Mouse (Mus musculus) neural tube, embryonic 13.5 days (tissue): Measurements from ENCODE around the gene Phxr2. TPM values are rescaled to one million over a fixed set of nuclear protein-coding genes. Genes with fewer than 3 reads are reported as not detected.

Experiments
- ATAC-seq: fragments of 200-750 bp; cut with Nextera tagmentation; 2 replicates; pipeline ENCODE4 v1.8.0; 2017; ENCODE audit warnings: low read depth, mild to moderate bottlenecking, moderate TSS enrichment, moderate library complexity
- H3K27ac ChIP-seq: fragments of 300-500 bp; sonication (generic); replicated peaks from 2 replicates; pipeline ENCODE4 v1.5.1; 2015; ENCODE audit warnings: moderate library complexity, mild to moderate bottlenecking, inconsistent platforms
- H3K27me3 ChIP-seq: fragments of 300-500 bp; sonication (generic); 2 replicates; pipeline ENCODE4 v1.6.1; 2015; ENCODE audit warnings: mild to moderate bottlenecking, inconsistent platforms
- H3K36me3 ChIP-seq: fragments of 300-500 bp; sonication (generic); 2 replicates; pipeline ENCODE4 v1.6.1; 2015; ENCODE audit warnings: mild to moderate bottlenecking, inconsistent platforms
- H3K4me1 ChIP-seq: fragments of 300-500 bp; sonication (generic); replicated peaks from 2 replicates; pipeline ENCODE4 v1.6.1; 2015; ENCODE audit warnings: inconsistent platforms
- H3K4me2 ChIP-seq: fragments of 300-500 bp; sonication (generic); 2 replicates; pipeline ENCODE4 v1.6.1; 2015; ENCODE audit warnings: inconsistent platforms, mild to moderate bottlenecking, moderate library complexity
- H3K4me3 ChIP-seq: fragments of 300-500 bp; sonication (generic); 2 replicates; pipeline ENCODE4 v1.5.1; 2015; ENCODE audit warnings: mild to moderate bottlenecking, inconsistent platforms
- H3K9ac ChIP-seq: fragments of 300-500 bp; sonication (generic); 2 replicates; pipeline ENCODE4 v1.6.1; 2015; ENCODE audit warnings: moderate library complexity, mild to moderate bottlenecking, inconsistent platforms
- H3K9me3 ChIP-seq: fragments of 300-500 bp; sonication (generic); 2 replicates; pipeline ENCODE4 v1.6.1; 2016; ENCODE audit warnings: inconsistent platforms
- WGBS: fragments of 180-500 bp; shearing (Covaris S2); methylation state at CpG from one replicate; pipeline ENCODE4 v1.1.7; 2015; 5-methylcytosine and 5-hydroxymethylcytosine counted together
- polyA plus RNA-seq: library from polyadenylated mRNA; unstranded; fragments of >200 nt; fragmentation: Nextera tagmentation; extraction: Ambion mirVana; gene quantifications from 2 replicates; pipeline ENCODE4 v1.2.1, GENCODE M21; 2015

The Phxr2 gene
- polyA plus RNA-seq, 1 experiment from 2014 or later: not detected

DNA sequence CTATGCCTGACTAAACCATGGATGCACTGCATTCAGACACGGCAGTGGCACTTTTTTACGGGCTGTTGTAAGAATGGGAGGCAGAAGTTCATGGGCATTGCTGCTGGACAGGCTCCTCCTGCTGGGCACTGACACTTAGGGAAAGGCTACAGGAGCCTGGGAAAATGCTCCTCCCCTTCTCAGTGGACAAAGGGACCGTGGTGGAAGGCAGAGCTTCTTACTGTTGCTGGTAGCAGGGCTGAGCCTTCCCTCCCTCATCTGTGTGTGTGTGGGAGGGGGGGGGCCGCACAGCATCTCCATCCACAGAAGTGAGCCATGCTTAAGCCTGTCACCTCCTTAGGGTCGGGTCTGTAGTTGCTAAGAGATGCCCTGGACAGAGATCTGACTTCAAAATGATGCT is 5.2 kb upstream of the Phxr2 start:
- Histone ChIP-seq H3K27me3 (no peaks in the 10 kb centered on the region), H3K9me3 (no peaks in the 10 kb centered on the region), H3K9ac (no peak overlapping the region), H3K4me2 (no peak overlapping the region), H3K4me3 (no peak overlapping the region), H3K36me3 (peaks cover 40% of the 10 kb centered on the region), H3K4me1 (peaks cover 22% of the 10 kb centered on the region), H3K27ac (no peak overlapping the region)
- 0 out of 2 replicates have a peak, but pooled peaks have one; percentile 48 for ATAC-seq
- WGBS: 57% methylated on average over 5 of the region's 5 CpGs

- Histone ChIP-seq H3K4me3 (no peak overlapping the region), H3K4me1 (peaks cover 15% of the 10 kb centered on the region), H3K27ac (no peak overlapping the region), H3K27me3 (no peaks in the 10 kb centered on the region), H3K9me3 (no peaks in the 10 kb centered on the region), H3K4me2 (no peak overlapping the region), H3K9ac (no peak overlapping the region), H3K36me3 (peaks cover 45% of the 10 kb centered on the region)
- WGBS: 53% methylated on average over 6 of the region's 6 CpGs
- 0 out of 2 replicates have a peak, but pooled peaks have one; percentile 20 for ATAC-seq
Measured at GRCm38 (mm10) chr10:99130611-99131010, 4.5 kb upstream of the Phxr2 start.

GRCm38 (mm10) chr10:99127691-99128261 is 1.7 kb upstream of the Phxr2 start:
- Histone ChIP-seq H3K9me3 (no peaks in the 10 kb centered on the region), H3K9ac (no peak overlapping the region), H3K36me3 (peaks cover 34% of the 10 kb centered on the region), H3K27ac (no peak overlapping the region), H3K27me3 (no peaks in the 10 kb centered on the region), H3K4me1 (peaks cover 15% of the 10 kb centered on the region), H3K4me3 (no peak overlapping the region), H3K4me2 (no peak overlapping the region)
- ATAC-seq: no peak
- 81% methylated on average over 11 of the region's 11 CpGs for WGBS

DNA sequence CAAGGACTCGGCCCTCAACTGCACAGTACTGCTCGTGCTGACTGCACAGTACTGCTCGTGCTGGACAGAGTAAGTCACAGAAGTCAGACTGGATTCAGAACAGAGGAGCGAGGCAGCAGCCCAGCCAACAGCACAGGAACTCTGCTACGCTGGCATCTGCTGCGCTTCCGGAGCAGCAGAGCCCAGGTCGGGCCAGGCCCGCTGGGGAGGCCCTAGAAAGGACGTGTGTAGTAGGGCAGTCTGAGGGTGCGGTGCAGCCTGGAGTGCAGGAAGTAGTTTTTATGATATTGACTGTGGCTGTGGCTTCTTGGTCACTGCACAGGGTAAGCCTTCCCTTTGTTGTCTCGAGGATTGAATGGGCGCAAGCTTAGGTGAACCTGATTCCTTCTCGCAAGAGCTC is 829 bp upstream of the Phxr2 start:
- Histone ChIP-seq H3K9ac (no peak overlapping the region), H3K4me2 (no peak overlapping the region), H3K36me3 (peaks cover 32% of the 10 kb centered on the region), H3K4me1 (peaks cover 15% of the 10 kb centered on the region), H3K9me3 (no peaks in the 10 kb centered on the region), H3K27me3 (no peaks in the 10 kb centered on the region), H3K4me3 (no peak overlapping the region), H3K27ac (no peak overlapping the region)
- ATAC-seq: no peak
- 92% methylated on average over 14 of the region's 14 CpGs for WGBS

GRCm38 (mm10) chr10:99119471-99119870 is 6.7 kb downstream of the Phxr2 start:
- H3K4me3 ChIP-seq: no peak overlapping the region
- 0 out of 2 replicates have a peak, but pooled peaks cover 10% of the 10 kb centered on the region for H3K4me1 ChIP-seq
- ATAC-seq: no peak

DNA sequence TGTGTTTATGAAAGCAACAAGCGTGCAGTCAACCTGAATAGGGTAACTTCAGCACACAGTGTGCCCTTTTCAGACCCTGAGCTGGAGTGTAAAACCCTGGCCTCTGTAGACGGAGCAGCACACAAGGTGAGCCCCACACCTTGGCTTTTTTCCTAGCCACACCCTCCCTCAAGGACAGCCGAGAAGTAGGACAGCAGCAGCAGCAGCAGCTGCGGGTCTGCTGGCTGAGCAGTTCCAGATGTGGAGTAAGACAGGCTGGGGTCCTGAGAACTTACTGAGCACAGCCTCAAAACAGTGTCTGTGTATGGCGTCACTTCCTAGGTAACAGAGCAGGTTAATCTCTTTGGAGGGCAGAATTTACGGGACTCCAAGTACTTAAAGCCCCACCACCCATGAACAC is 7.4 kb downstream of the Phxr2 start:
- H3K9me3 ChIP-seq: no peaks in the 10 kb centered on the region
- H3K4me1 ChIP-seq: 0 out of 2 replicates have a peak, but pooled peaks cover 12% of the 10 kb centered on the region
- no peak overlapping the region for H3K9ac ChIP-seq
- H3K4me3 ChIP-seq: no peak overlapping the region
- no peaks in the 10 kb centered on the region for H3K27me3 ChIP-seq
- ATAC-seq: no peak
- H3K4me2 ChIP-seq: no peak overlapping the region
- H3K27ac ChIP-seq: no peak overlapping the region
- 82% methylated on average over 6 of the region's 6 CpGs for WGBS
- H3K36me3 ChIP-seq: no peaks in the 10 kb centered on the region

More at GRCm38 (mm10) chr10:99119471-99119870, 6.7 kb downstream of the Phxr2 start:
- no peak overlapping the region for H3K4me2 ChIP-seq
- no peak overlapping the region for H3K9ac ChIP-seq
- no peak overlapping the region for H3K27ac ChIP-seq
- no peaks in the 10 kb centered on the region for H3K36me3 ChIP-seq
- no peaks in the 10 kb centered on the region for H3K9me3 ChIP-seq
- no peaks in the 10 kb centered on the region for H3K27me3 ChIP-seq
- WGBS: 92% methylated on average over 4 of the region's 4 CpGs

DNA sequence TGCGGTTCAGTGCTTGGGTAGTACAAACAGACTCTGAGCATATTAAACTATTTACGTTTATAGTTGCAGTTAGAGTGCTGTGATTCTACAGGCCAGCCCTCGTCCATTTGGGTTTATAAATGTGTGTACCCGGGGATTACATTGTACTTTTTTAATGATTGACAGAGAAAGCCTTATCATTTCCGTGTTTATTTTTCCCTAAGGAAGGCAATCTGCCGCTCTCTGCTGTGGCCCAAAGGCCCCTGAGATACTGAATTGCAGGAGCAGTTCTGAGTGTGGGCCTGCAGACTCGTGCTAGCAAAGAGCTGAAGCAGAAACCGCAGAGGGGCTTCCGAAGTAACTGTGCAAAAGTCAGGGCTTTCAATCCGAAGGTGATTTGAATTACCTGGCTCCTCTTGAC is 8.2 kb downstream of the Phxr2 start:
- H3K36me3 ChIP-seq: no peaks in the 10 kb centered on the region
- WGBS: 76% methylated on average over 10 of the region's 10 CpGs
- ATAC-seq: no peak

DNA sequence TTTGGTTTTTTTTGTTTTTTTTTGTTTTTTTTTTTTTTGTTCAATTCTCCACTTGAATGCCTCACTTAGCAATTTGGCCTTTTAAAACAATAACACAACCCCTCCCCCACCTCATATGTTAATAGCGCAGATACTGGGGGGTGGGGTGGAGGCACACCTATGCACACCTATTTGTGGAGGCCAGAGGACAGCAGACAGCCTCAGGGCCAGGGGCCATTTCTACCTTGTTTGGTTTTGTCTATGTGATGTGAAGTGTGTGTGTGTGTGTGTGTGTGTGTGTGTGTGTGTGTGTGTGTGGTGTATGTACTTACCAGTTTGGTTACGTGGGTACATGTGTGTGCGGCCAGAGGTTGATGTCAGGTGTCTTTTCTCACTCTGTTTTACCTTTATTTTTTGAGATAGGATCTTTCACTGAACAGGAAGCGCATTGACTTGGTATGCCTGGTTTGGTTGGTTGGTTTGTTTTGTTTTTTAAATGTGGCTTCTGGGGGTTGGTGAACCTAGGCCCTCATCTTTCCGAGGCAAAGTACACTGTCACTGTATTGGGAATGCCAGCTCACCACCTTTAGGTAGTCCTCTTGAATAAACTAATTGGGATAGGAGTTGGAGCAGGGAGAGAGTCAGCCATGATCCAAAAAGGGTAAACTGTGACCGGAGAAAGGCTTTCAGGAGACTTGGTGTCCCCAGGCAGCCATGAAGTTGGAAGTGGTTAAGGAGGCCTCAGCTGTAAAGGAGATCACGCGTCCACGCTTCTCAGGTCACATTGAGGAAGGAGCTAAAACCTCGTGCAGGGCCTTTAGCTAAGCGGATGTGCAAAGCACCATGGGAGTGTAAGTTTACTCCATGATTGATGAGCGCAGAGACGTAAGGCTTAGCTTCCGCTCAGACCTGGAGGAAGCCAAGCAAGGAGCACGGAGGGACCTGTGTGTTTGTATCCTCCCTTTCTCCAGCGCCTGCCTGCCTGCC is 9.2 kb downstream of the Phxr2 start:
- Histone ChIP-seq H3K27me3 (no peaks in the 10 kb centered on the region), H3K36me3 (no peaks in the 10 kb centered on the region), H3K27ac (no peak overlapping the region), H3K4me3 (no peak overlapping the region), H3K4me2 (no peak overlapping the region), H3K4me1 (peaks cover 22% of the 10 kb centered on the region; the same call in 1 of the 2 replicates), H3K9me3 (no peaks in the 10 kb centered on the region), H3K9ac (no peak overlapping the region)
- 86% methylated on average over 16 of the region's 16 CpGs for WGBS
- ATAC-seq: no peak

More for the DNA sequence above, 8.2 kb downstream of the Phxr2 start:
- no peak overlapping the region for H3K9ac ChIP-seq
- no peak overlapping the region for H3K4me2 ChIP-seq
- H3K9me3 ChIP-seq: no peaks in the 10 kb centered on the region
- no peak overlapping the region for H3K4me3 ChIP-seq
- H3K27me3 ChIP-seq: no peaks in the 10 kb centered on the region
- H3K4me1 ChIP-seq: 0 out of 2 replicates have a peak, but pooled peaks cover 17% of the 10 kb centered on the region
- no peak overlapping the region for H3K27ac ChIP-seq

DNA sequence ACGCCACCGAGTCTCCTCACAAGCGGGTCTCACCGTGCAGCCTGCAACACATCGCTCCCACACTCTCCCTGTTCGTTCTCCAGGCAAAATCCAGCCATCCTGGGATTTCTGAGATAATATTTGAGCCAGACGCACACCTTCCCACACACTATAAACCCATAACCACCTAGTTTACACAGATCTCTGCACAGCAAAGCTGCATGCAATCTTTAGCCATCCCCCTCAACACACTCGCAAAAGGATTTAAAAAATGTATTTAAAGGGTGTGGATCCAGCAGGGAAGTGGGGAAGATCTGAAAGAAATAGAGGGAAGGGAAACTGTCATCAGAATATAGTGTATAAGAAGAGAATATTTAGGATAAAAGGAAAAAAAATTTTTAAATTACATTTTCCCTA is 9.9 kb downstream of the Phxr2 start:
- Histone ChIP-seq H3K4me2 (no peak overlapping the region), H3K9me3 (no peaks in the 10 kb centered on the region), H3K27me3 (no peaks in the 10 kb centered on the region), H3K4me1 (peaks cover 28% of the 10 kb centered on the region; the same call in 1 of the 2 replicates), H3K36me3 (no peaks in the 10 kb centered on the region), H3K27ac (no peak overlapping the region), H3K4me3 (no peak overlapping the region), H3K9ac (no peak overlapping the region)
- 67% methylated on average over 8 of the region's 8 CpGs for WGBS
- ATAC-seq: no peak

DNA sequence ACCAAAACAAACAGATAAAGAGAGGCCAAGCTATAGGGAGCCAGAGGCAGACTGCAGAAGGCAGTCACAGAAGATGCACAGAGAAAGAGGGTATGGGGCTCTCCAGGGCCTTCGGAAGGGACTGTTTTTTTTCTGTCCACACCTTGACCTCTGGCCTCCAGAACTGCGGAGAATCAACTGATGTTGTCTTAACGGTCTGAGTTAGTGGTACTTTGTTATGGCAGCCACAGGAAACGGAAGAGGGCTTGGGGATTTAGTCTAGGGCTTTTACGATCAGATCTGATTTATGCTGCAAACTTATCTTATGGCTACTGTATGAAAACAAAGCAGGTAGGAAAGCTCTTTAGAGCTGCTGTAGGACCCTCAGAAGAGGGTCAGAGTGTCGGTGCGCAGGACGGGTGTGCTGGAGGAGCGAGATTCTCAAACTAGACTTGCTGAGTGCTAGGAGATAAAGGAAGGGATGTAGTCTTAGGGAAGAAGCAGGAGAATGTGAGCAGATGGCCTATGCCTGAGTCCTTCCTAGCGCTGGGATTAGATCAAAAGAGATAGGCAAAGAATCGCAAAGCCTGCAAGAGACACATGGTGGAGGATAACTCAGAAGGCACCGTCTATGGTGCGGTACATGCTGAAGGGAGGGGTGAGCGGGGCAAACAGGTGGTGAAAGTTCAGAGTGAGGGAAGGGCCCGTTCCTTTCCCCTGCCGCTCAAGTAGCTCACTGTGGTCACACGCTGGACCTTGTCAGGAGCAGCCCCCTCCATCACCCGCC is 10.5 kb downstream of the Phxr2 start:
- ATAC-seq: no peak
- Histone ChIP-seq H3K27ac (no peak overlapping the region), H3K4me3 (no peak overlapping the region), H3K4me2 (no peak overlapping the region), H3K36me3 (peaks cover 4% of the 10 kb centered on the region; the same call in 1 of the 2 replicates), H3K9me3 (no peaks in the 10 kb centered on the region), H3K27me3 (no peaks in the 10 kb centered on the region), H3K9ac (no peak overlapping the region), H3K4me1 (peaks cover 32% of the 10 kb centered on the region; the same call in 1 of the 2 replicates)
- 52% methylated on average over 18 of the region's 18 CpGs for WGBS

DNA sequence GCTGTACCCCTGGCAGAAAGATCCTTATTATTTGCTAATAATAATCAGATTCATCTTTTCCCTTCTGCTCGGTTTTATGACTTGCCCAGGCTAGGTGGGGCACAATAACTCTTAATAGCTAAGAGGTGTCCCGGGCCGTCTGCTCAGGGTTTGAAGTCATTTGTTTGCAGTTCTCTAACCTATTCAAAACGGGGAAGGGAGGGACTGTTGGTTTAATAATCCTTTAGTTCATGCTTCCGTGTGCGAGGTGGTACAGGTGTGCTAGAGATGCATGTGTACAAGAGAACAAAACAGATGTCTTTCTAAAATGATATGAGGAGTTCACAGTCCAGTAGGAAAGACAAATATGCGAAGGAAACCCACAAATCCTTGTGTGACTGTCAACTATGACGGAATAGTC is 11.8 kb downstream of the Phxr2 start:
- no peak overlapping the region for H3K9ac ChIP-seq
- ATAC-seq: no peak
- H3K27me3 ChIP-seq: no peaks in the 10 kb centered on the region
- H3K4me2 ChIP-seq: no peak overlapping the region
- no peaks in the 10 kb centered on the region for H3K9me3 ChIP-seq
- no peak overlapping the region for H3K27ac ChIP-seq
- 81% methylated on average over 8 of the region's 8 CpGs for whole genome bisulfite sequencing
- H3K4me3 ChIP-seq: no peak overlapping the region
- peaks cover 16% of the 10 kb centered on the region for H3K36me3 ChIP-seq
- H3K4me1 ChIP-seq: peaks cover 37% of the 10 kb centered on the region

DNA sequence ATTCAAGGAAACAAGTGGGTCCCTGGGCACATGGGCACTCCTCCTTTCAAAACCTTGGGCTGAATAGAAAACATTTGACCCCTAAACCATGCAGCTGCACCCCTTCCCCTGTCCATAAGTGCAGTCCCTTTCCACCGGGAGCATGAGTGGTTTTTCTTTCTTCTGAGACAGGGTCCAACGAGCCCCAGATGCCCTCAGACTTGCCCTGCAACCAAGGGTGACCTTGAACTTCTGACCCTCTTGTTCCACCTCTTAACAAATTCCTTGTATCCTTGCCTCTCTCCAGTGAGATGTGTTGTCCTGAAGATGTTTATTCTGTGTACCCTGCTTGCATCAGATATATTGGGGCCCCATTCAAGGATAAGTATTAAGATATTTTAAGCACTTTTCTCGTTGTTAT is 12.6 kb downstream of the Phxr2 start:
- no peak for ATAC-seq
- no peak overlapping the region for H3K9ac ChIP-seq
- no peaks in the 10 kb centered on the region for H3K9me3 ChIP-seq

More for the DNA sequence above, 12.6 kb downstream of the Phxr2 start:
- Histone ChIP-seq H3K4me2 (no peak overlapping the region), H3K27me3 (no peaks in the 10 kb centered on the region), H3K4me3 (no peak overlapping the region), H3K27ac (no peak overlapping the region), H3K36me3 (peaks cover 21% of the 10 kb centered on the region), H3K4me1 (peaks cover 44% of the 10 kb centered on the region)
- 48% methylated on average over 3 of the region's 3 CpGs for WGBS
